Mouse (Mus musculus) kidney, postnatal 36 days (tissue): ENCODE measurements at regions not wholly inside any gene's neighbourhood (a gene's known extent, or its start where the extent isn't known, plus 50 kb on each side); places are given as distances from the start of the nearest gene placed in this dataset.

ENCODE experiments used
- DNase-seq, 2 experiments: peaks; one replicate each; pipeline ENCODE4 v3.0.0; 2021 to 2022; ENCODE audit warnings: mixed read lengths in 2 of 2

- DNase-seq = no peak
These were observed 444.3 kb downstream of the Gm826 start for GRCm38 (mm10) chr2:159889701-159890100.

DNA sequence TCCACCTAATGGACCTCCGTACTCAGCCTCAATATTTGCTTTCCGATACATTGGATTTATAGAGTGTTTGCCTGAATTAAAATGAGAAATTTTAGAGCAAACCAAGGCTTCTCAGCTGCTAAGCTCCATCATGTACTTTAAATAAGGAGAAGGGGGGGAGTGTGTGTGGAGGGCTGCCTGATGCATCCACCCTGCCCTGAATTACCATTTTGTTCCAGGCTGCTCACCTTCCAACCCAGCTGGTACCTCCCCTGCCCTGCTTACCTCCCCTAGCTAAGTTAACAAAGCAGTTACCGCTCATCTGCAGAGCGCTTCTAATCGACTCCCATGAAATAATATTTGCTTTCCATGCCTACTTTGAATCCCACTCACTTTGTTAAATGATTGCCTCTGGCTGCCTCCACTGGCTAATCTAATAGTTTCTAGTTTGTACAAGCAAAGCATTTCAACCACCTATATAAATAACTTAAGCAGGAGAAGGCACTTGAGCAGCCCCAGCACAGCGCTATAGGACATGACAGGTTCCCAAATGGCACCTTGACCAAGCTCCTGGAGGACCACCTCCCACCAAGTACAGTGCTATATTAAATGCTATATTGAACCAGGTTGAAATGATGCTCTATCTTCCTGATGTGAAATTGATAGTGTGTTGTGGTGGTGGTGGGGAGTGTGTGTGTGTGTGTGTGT lies 449.0 kb downstream of the Gm826 start:
- no peak for DNase-seq

GRCm38 (mm10) chr2:159866981-159867380 lies 467.0 kb downstream of the Gm826 start:
- DNase-seq = no peak

DNA sequence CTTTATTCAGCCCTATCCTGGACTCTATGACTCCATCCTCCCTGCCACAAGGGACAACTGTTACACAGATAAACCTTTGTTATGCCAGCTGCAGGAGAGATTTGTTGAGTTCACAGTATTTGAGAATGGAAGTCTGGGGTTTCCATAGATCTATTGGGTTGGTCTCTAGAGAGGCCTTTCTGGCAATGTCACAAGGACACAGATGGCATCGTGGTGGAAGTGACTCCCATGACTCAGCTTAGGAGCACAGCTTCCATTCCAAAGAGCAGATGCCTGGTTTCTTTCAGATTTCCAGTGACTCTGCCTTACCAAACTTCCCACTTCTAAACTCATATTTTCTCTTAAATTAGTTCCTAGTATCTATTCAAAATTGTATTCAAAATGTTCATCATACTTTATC lies 467.6 kb downstream of the Gm826 start:
- no peak for DNase-seq

GRCm38 (mm10) chr2:159863185-159863584 lies 470.8 kb downstream of the Gm826 start:
- no peak for DNase-seq

- DNase-seq = no peak
These were observed 479.9 kb downstream of the Gm826 start for GRCm38 (mm10) chr2:159853891-159854665.

GRCm38 (mm10) chr2:159852959-159853358 lies 481.0 kb downstream of the Gm826 start:
- DNase-seq = peak in 1 of 2 experiments; percentile 4

DNA sequence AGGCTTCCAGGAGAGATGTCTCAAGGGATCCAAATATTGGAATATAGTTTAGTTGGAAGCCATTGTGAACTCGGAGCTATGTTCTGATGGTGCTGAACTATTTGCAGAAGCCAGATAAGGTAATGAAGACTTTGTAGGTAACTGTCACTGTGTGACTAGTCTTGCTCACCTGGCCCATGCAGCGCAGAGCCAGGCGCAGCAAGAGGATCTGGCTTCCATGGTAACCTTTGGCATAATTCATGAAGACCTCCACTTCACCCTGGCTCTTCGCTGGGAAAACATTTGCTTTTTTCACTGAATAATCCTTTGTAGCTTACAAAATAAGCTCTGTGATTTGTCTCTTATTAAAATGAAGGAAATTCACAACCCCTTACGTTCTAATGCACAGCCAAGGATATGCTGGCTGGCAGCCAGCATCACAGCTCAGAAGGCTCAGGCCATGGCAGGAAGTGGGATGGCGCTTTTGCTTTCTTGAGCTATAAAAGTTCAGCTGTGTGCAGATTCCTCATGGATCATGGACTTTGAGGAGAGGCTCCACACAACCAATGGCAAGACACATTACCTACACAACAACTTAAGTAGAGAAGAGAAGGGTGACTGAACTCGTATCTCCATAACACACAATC lies 501.4 kb downstream of the Gm826 start:
- peak in 1 of 2 experiments; percentile 29 for DNase-seq

GRCm38 (mm10) chr2:159826417-159826816 lies 507.5 kb downstream of the Gm826 start:
- peak; percentile 36 to 43 for DNase-seq

DNA sequence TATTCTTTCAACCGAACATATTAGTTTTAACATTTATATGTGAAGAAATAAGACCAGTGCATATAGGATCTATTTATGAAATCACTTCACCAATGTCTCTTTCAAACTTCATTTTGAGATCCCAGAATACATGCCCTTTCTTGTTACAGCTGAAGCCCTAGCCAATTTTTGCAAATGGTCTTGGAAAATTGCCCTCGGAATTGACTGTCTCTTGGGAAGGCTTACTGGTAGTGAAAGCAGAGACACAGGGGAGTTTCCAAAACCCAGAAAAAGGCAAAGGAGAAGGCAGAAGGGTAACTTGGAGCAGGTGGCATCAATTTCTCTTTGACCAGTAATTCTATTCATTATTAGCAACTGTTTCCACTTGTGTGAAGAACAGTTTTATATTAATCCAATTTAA lies 515.4 kb downstream of the Gm826 start:
- DNase-seq = no peak

GRCm38 (mm10) chr2:159816344-159816743 lies 517.6 kb downstream of the Gm826 start:
- DNase-seq = no peak
